Mouse (Mus musculus) megakaryocyte, adult 5-6 weeks (primary cell): ENCODE data around the gene Scd4. TPM values are rescaled to one million over a fixed set of nuclear protein-coding genes. Genes with fewer than 3 reads are reported as not detected.
"Not testable (repeated sequence)": the region's sequence is repeated elsewhere in the genome, so short reads cannot be mapped to it uniquely, and the experiment has no call there.

Experiments used
- ATAC-seq: 2 replicates; pipeline ENCODE4 v1.8.0; 2016; ENCODE audit warnings: mild to moderate bottlenecking, inconsistent platforms; ENCODE audit not compliant: poor library complexity, severe bottlenecking
- total RNA-seq, 2 experiments: library from RNA; stranded (forward) in 1 of 2; stranded (reverse) in 1 of 2; fragments of 153-499, 151-499 nt in 1 of 2; fragments of 221-1000, 200-1000 nt in 1 of 2; gene quantifications; 2 replicates each; pipeline versions ENCODE4 v1.2.3 to v1.2.4; 2015 to 2017

Gene Scd4
- total RNA-seq, 2 experiments from 2014 or later: 0.40 TPM; not detected in 1

GRCm38 (mm10) chr19:44299902-44300301, 33.0 kb upstream of the Scd4 start:
- no peak for ATAC-seq

- ATAC-seq: no peak
These were observed 32.4 kb upstream of the Scd4 start for GRCm38 (mm10) chr19:44300520-44300919.

GRCm38 (mm10) chr19:44301176-44301575, 31.7 kb upstream of the Scd4 start:
- ATAC-seq: no peak

GRCm38 (mm10) chr19:44301671-44302305, 31.1 kb upstream of the Scd4 start:
- ATAC-seq: no peak

GRCm38 (mm10) chr19:44302901-44303300, 30.0 kb upstream of the Scd4 start:
- ATAC-seq: no peak

- no peak for ATAC-seq
These were observed 29.4 kb upstream of the Scd4 start for GRCm38 (mm10) chr19:44303502-44303901.

- ATAC-seq: no peak
These were observed 28.5 kb upstream of the Scd4 start for GRCm38 (mm10) chr19:44304419-44304818.

- ATAC-seq: no peak
These were observed 27.9 kb upstream of the Scd4 start for GRCm38 (mm10) chr19:44304851-44305510.

- no peak for ATAC-seq
These were observed 27.2 kb upstream of the Scd4 start for GRCm38 (mm10) chr19:44305701-44306100.

- ATAC-seq: no peak
These were observed 26.7 kb upstream of the Scd4 start for GRCm38 (mm10) chr19:44306171-44306570.

- no peak for ATAC-seq
These were observed 25.6 kb upstream of the Scd4 start for GRCm38 (mm10) chr19:44307101-44307914.

GRCm38 (mm10) chr19:44307915-44308470, 24.9 kb upstream of the Scd4 start:
- ATAC-seq: no peak

GRCm38 (mm10) chr19:44308611-44309246, 24.2 kb upstream of the Scd4 start:
- ATAC-seq: no peak

GRCm38 (mm10) chr19:44309351-44310154, 23.3 kb upstream of the Scd4 start:
- ATAC-seq: no peak

- ATAC-seq: not testable (repeated sequence)
These were observed 22.7 kb upstream of the Scd4 start for GRCm38 (mm10) chr19:44310155-44310575.

GRCm38 (mm10) chr19:44310814-44311213, 22.1 kb upstream of the Scd4 start:
- ATAC-seq: no peak

- ATAC-seq: no peak
These were observed 21.4 kb upstream of the Scd4 start for GRCm38 (mm10) chr19:44311306-44312006.

- no peak for ATAC-seq
These were observed 20.9 kb upstream of the Scd4 start for GRCm38 (mm10) chr19:44312007-44312360.

- ATAC-seq: no peak
These were observed 19.8 kb upstream of the Scd4 start for GRCm38 (mm10) chr19:44313066-44313465.
